Mouse (Mus musculus) thymus, postnatal 36 days (tissue): ENCODE data around the gene Pola2.
A peak's percentile ranks its signal among the peaks of the same experiment; 100 is the strongest.

Experiments used
- DNase-seq, 2 experiments: peaks; one replicate each; pipeline ENCODE4 v3.0.0; 2022; ENCODE audit warnings: mixed read lengths in 2 of 2

The Pola2 gene

GRCm38 (mm10) chr19:5935691-5936090, 28.3 kb downstream of the Pola2 start:
- no peak for DNase-seq

- no peak for DNase-seq
These were observed 28.7 kb downstream of the Pola2 start for GRCm38 (mm10) chr19:5935266-5935665.

- no peak for DNase-seq
These were observed 34.1 kb downstream of the Pola2 start for GRCm38 (mm10) chr19:5929634-5930596.

- no peak for DNase-seq
These were observed 35.5 kb downstream of the Pola2 start for GRCm38 (mm10) chr19:5928546-5928945.

GRCm38 (mm10) chr19:5928104-5928503, 35.9 kb downstream of the Pola2 start:
- DNase-seq = no peak

GRCm38 (mm10) chr19:5927532-5927931, 36.5 kb downstream of the Pola2 start:
- no peak for DNase-seq

- no peak for DNase-seq
These were observed 37.0 kb downstream of the Pola2 start for GRCm38 (mm10) chr19:5927026-5927425.

- no peak for DNase-seq
These were observed 38.6 kb downstream of the Pola2 start for GRCm38 (mm10) chr19:5925311-5925855.

GRCm38 (mm10) chr19:5924713-5925093, 39.3 kb downstream of the Pola2 start, which contains the start of gene Cdc42ep2:
Gene Cdc42ep2 (minus strand): TSS chr19:5924816.
- DNase-seq = peak; percentile 94 to 95

- DNase-seq = peak; percentile 87 to 91
These were observed 39.9 kb downstream of the Pola2 start for GRCm38 (mm10) chr19:5923990-5924712.

- no peak for DNase-seq
These were observed 41.0 kb downstream of the Pola2 start for GRCm38 (mm10) chr19:5922963-5923362.

GRCm38 (mm10) chr19:5922119-5922942, 41.7 kb downstream of the Pola2 start:
- no peak for DNase-seq

- no peak for DNase-seq
These were observed 42.3 kb downstream of the Pola2 start for GRCm38 (mm10) chr19:5921715-5922114.

GRCm38 (mm10) chr19:5913007-5913719, 50.8 kb downstream of the Pola2 start, which contains the start of gene Dpf2:
Gene Dpf2 (minus strand): TSS chr19:5913010.
- no peak for DNase-seq

- peak; percentile 99 for DNase-seq
These were observed 51.6 kb downstream of the Pola2 start for GRCm38 (mm10) chr19:5912103-5913006.

GRCm38 (mm10) chr19:5911430-5912102, 52.4 kb downstream of the Pola2 start:
- no peak for DNase-seq

- no peak for DNase-seq
These were observed 53.8 kb downstream of the Pola2 start for GRCm38 (mm10) chr19:5910221-5910620.

GRCm38 (mm10) chr19:5907275-5907674, 56.7 kb downstream of the Pola2 start:
- no peak for DNase-seq

- peak; percentile 96 to 97 for DNase-seq
These were observed 69.9 kb downstream of the Pola2 start, which contains the start of gene Tigd3 for GRCm38 (mm10) chr19:5894002-5894678. Gene Tigd3 (minus strand): TSS chr19:5894149.
